Mouse (Mus musculus): Measurements from ENCODE around the gene Fsd1. TPM values are rescaled to one million over a fixed set of nuclear protein-coding genes. Genes with fewer than 3 reads are reported as not detected.

The Fsd1 gene
- polyA plus RNA-seq, 1 experiment from 2014 or later = 74.4 TPM

DNA sequence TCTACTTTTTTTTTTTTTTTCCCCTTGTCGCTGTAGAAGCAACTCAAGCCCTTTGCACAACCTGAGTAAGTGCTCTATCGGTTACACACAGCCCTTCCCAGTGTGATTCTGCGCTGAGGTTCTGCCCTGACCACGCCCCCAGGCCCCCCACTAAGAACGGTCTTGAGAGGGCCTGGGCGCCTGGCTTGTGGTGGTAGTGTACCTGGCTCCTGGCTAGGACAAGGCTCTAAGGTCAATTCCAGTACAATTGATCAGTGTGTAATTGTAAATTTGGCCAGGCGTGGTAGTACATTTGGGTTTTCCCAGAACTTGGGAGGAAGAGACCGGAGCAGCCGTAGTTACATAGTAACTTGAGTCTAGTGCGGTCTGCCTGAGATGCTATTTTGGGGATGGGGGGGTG, 20.6 kb downstream of the Fsd1 start:
- Histone ChIP-seq H3K4me1 (peaks cover 48% of the 10 kb centered on the region), H3K4me3 (no peak overlapping the region), H3K27ac (peak overlapping the region; percentile 97), H3K27me3 (ENCODE audit: poor library complexity, severe bottlenecking) (peaks cover 15% of the 10 kb centered on the region), H3K9me3 (no peaks in the 10 kb centered on the region), H3K36me3 (replicated peaks) (peaks cover 19% of the 10 kb centered on the region)
- no peak for DNase-seq (ENCODE audit: extremely low spot score, low spot score)
- WGBS = 52% methylated on average over 10 of the region's 10 CpGs

- peaks cover 12% of the 10 kb centered on the region for H3K27me3 ChIP-seq (ENCODE audit: poor library complexity, severe bottlenecking)
These were observed 21.4 kb downstream of the Fsd1 start for GRCm38 (mm10) chr17:56007444-56008355.

GRCm38 (mm10) chr17:56008356-56009087, 22.2 kb downstream of the Fsd1 start:
- peak overlapping the region; percentile 85 for H3K4me3 ChIP-seq
- H3K9me3 ChIP-seq = no peaks in the 10 kb centered on the region
- peak; percentile 96 for DNase-seq (ENCODE audit: extremely low spot score, low spot score)
- H3K4me1 ChIP-seq = peaks cover 48% of the 10 kb centered on the region
- peaks cover 34% of the 10 kb centered on the region for H3K36me3 ChIP-seq (replicated peaks)
- peak overlapping the region; percentile 97 for H3K27ac ChIP-seq
- H3K27me3 ChIP-seq (ENCODE audit: poor library complexity, severe bottlenecking) = peaks cover 9% of the 10 kb centered on the region
- WGBS = under 1% methylated on average over 21 of the region's 21 CpGs

More at GRCm38 (mm10) chr17:56007444-56008355, 21.4 kb downstream of the Fsd1 start:
- H3K4me3 ChIP-seq = peak overlapping the region; percentile 85
- peaks cover 26% of the 10 kb centered on the region for H3K36me3 ChIP-seq (replicated peaks)
- H3K9me3 ChIP-seq = no peaks in the 10 kb centered on the region
- H3K4me1 ChIP-seq = peaks cover 48% of the 10 kb centered on the region
- H3K27ac ChIP-seq = peak overlapping the region; percentile 97
- WGBS = 33% methylated on average over 14 of the region's 14 CpGs
- DNase-seq (ENCODE audit: extremely low spot score, low spot score) = peak; percentile 37

GRCm38 (mm10) chr17:56009088-56009961, 23.0 kb downstream of the Fsd1 start:
- DNase-seq (ENCODE audit: extremely low spot score, low spot score) = peak; percentile 92

DNA sequence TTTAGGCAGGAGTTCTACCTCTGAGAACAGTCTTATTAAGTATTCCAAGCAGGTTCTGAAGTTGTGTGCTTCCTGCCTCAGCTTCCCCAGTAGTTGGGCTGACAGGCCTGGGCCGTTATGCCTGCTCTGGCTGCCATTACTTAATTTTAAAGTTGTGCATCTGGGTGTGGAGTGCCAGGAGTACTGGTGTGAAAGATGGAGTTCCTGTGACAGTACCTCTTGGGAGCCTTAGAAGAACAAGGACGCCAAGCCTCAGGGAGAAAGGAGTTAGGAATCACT, 23.6 kb downstream of the Fsd1 start:
- Histone ChIP-seq H3K4me3 (peak overlapping the region; percentile 85), H3K36me3 (replicated peaks) (peaks cover 48% of the 10 kb centered on the region), H3K27ac (peak overlapping the region; percentile 97), H3K27me3 (ENCODE audit: poor library complexity, severe bottlenecking) (peaks cover 7% of the 10 kb centered on the region), H3K9me3 (no peaks in the 10 kb centered on the region), H3K4me1 (peaks cover 48% of the 10 kb centered on the region)
- 63% methylated on average over 2 of the region's 2 CpGs for WGBS
- DNase-seq (ENCODE audit: extremely low spot score, low spot score) = no peak

More at GRCm38 (mm10) chr17:56009088-56009961, 23.0 kb downstream of the Fsd1 start:
- H3K4me3 ChIP-seq = peak overlapping the region; percentile 85
- H3K27ac ChIP-seq = peak overlapping the region; percentile 97
- peaks cover 48% of the 10 kb centered on the region for H3K4me1 ChIP-seq
- under 1% methylated on average over 62 of the region's 62 CpGs for WGBS
- peaks cover 9% of the 10 kb centered on the region for H3K27me3 ChIP-seq (ENCODE audit: poor library complexity, severe bottlenecking)
- H3K36me3 ChIP-seq (replicated peaks) = peaks cover 42% of the 10 kb centered on the region
- no peaks in the 10 kb centered on the region for H3K9me3 ChIP-seq

GRCm38 (mm10) chr17:56010255-56010654, 23.9 kb downstream of the Fsd1 start:
- Histone ChIP-seq H3K4me1 (peaks cover 46% of the 10 kb centered on the region), H3K4me3 (peak overlapping the region; percentile 85), H3K27me3 (ENCODE audit: poor library complexity, severe bottlenecking) (peaks cover 3% of the 10 kb centered on the region), H3K27ac (peak overlapping the region; percentile 97), H3K9me3 (no peaks in the 10 kb centered on the region), H3K36me3 (replicated peaks) (peaks cover 51% of the 10 kb centered on the region)
- WGBS = 78% methylated on average over 14 of the region's 14 CpGs
- DNase-seq (ENCODE audit: extremely low spot score, low spot score) = no peak

- peak overlapping the region; percentile 85 for H3K4me3 ChIP-seq
- peak overlapping the region; percentile 97; the same call in 1 of the 2 replicates for H3K27ac ChIP-seq
- peaks cover 45% of the 10 kb centered on the region for H3K4me1 ChIP-seq
- no peaks in the 10 kb centered on the region for H3K9me3 ChIP-seq
- H3K36me3 ChIP-seq (replicated peaks) = peaks cover 55% of the 10 kb centered on the region
- DNase-seq (ENCODE audit: extremely low spot score, low spot score) = peak; percentile 79
- 8% methylated on average over 9 of the region's 9 CpGs for WGBS
- no peaks in the 10 kb centered on the region for H3K27me3 ChIP-seq (ENCODE audit: poor library complexity, severe bottlenecking)
These were observed 24.4 kb downstream of the Fsd1 start for GRCm38 (mm10) chr17:56010681-56011080.

DNA sequence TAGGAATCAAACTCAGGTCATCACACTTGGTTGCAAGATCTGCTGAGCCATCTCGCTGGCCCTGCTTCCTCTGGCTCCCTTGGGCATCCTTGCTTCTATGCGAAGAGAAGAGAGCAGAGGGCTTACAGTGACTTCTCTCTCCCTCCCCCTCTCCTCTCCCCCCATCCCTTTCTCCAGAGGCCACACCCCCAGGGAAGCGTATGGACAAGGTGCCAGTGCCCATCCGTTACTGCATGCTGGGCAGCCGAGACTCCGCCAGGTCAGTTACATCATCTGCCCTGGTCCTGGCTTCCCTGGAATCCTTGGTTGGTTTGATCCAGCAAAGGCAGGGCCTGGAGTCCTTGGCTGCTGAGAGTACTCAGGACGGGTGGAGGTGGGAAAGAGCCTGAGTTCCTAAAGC, 25.1 kb downstream of the Fsd1 start:
- Histone ChIP-seq H3K4me3 (no peak overlapping the region), H3K27me3 (ENCODE audit: poor library complexity, severe bottlenecking) (no peaks in the 10 kb centered on the region), H3K4me1 (peaks cover 45% of the 10 kb centered on the region), H3K27ac (no peak overlapping the region), H3K9me3 (no peaks in the 10 kb centered on the region), H3K36me3 (replicated peaks) (peaks cover 63% of the 10 kb centered on the region)
- no peak for DNase-seq (ENCODE audit: extremely low spot score, low spot score)
- WGBS = 91% methylated on average over 7 of the region's 7 CpGs

DNA sequence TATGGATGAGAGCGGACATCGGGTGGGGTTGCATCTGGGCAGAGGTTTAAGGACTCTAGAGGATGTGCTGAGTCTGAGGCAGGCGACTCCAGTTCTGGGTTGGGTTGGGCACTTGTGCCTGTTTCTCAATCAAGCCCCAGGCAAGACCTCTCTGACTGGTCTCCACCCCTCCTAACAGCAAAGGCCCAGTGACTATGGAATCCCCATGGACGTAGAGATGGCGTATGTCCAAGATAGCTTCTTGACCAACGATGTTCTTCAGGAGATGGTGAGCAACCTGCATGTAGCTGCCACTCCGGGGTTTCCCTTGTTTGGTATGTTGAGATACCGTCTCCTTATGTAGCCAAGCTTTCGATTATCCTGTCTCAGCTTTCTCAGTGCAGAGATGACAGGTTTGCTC, 29.0 kb downstream of the Fsd1 start:
- Histone ChIP-seq H3K27me3 (ENCODE audit: poor library complexity, severe bottlenecking) (no peaks in the 10 kb centered on the region), H3K27ac (no peak overlapping the region), H3K4me3 (no peak overlapping the region), H3K9me3 (no peaks in the 10 kb centered on the region), H3K4me1 (peaks cover 13% of the 10 kb centered on the region), H3K36me3 (replicated peaks) (peaks cover 99% of the 10 kb centered on the region)
- WGBS = 97% methylated on average over 9 of the region's 9 CpGs
- no peak for DNase-seq (ENCODE audit: extremely low spot score, low spot score)

GRCm38 (mm10) chr17:56016382-56016781, 30.1 kb downstream of the Fsd1 start:
- Histone ChIP-seq H3K27me3 (ENCODE audit: poor library complexity, severe bottlenecking) (no peaks in the 10 kb centered on the region), H3K4me1 (0 out of 2 replicates have a peak, but pooled peaks cover 2% of the 10 kb centered on the region), H3K27ac (no peak overlapping the region), H3K9me3 (no peaks in the 10 kb centered on the region), H3K4me3 (no peak overlapping the region), H3K36me3 (replicated peaks) (peaks cover 98% of the 10 kb centered on the region)
- no peak for DNase-seq (ENCODE audit: extremely low spot score, low spot score)
- WGBS = 87% methylated on average over 8 of the region's 8 CpGs

- Histone ChIP-seq H3K4me3 (no peak overlapping the region), H3K9me3 (no peaks in the 10 kb centered on the region), H3K4me1 (no peaks in the 10 kb centered on the region), H3K27ac (no peak overlapping the region), H3K36me3 (replicated peaks) (peaks cover 91% of the 10 kb centered on the region), H3K27me3 (ENCODE audit: poor library complexity, severe bottlenecking) (no peaks in the 10 kb centered on the region)
- DNase-seq (ENCODE audit: extremely low spot score, low spot score) = no peak
- 89% methylated on average over 15 of the region's 15 CpGs for WGBS
These were observed 30.8 kb downstream of the Fsd1 start for GRCm38 (mm10) chr17:56016793-56017785.
